Mouse (Mus musculus): ENCODE results near the gene Pitpnb. TPM values are rescaled to one million over a fixed set of nuclear protein-coding genes. Genes with fewer than 3 reads are reported as not detected.
A peak's percentile ranks its signal among the peaks of the same experiment; 100 is the strongest.

Pitpnb gene
- polyA plus RNA-seq, 1 experiment from 2014 or later: 90.9 TPM

DNA sequence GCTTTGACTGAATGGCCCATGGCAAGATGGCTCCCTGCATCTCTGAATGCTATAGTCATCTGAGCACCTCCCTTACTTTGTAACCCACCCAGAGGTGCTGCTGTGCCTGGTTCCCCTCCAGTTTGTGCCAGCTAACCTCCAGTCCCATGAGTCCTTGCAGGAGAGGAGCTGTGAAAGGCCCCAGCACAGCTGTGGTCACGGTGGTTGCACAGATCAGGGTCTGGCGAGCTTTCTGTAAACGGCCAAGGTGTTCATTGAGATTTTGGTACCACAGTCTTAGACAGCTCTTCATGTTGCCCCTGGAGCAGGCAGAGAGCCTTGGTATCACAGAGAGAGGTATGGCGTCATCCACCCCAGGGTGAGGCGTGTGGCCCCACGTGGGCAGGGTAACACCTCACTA is 60.9 kb downstream of the Pitpnb start:
- H3K27ac ChIP-seq (ENCODE audit: low read length): no peak overlapping the region
- H3K36me3 ChIP-seq (ENCODE audit: control insufficient read depth, insufficient read depth, low read length): 0 out of 2 replicates have a peak, but pooled peaks cover 2% of the 10 kb centered on the region
- H3K4me1 ChIP-seq (ENCODE audit: control insufficient read depth, insufficient read depth, low read length): peaks cover 30% of the 10 kb centered on the region
- H3K9ac ChIP-seq (ENCODE audit: low read depth, low read length): no peak overlapping the region
- no peak overlapping the region for H3K4me3 ChIP-seq (ENCODE audit: low read length)
- no peak for ATAC-seq
- no peak overlapping the region for H3K4me2 ChIP-seq (ENCODE audit: low read depth, low read length)
- 89% methylated on average over 6 of the region's 6 CpGs for WGBS
- no peaks in the 10 kb centered on the region for H3K27me3 ChIP-seq (replicated peaks; ENCODE audit: control insufficient read depth, insufficient read depth, low read length)
- H3K9me3 ChIP-seq (ENCODE audit: control insufficient read depth, low read length): no peaks in the 10 kb centered on the region

DNA sequence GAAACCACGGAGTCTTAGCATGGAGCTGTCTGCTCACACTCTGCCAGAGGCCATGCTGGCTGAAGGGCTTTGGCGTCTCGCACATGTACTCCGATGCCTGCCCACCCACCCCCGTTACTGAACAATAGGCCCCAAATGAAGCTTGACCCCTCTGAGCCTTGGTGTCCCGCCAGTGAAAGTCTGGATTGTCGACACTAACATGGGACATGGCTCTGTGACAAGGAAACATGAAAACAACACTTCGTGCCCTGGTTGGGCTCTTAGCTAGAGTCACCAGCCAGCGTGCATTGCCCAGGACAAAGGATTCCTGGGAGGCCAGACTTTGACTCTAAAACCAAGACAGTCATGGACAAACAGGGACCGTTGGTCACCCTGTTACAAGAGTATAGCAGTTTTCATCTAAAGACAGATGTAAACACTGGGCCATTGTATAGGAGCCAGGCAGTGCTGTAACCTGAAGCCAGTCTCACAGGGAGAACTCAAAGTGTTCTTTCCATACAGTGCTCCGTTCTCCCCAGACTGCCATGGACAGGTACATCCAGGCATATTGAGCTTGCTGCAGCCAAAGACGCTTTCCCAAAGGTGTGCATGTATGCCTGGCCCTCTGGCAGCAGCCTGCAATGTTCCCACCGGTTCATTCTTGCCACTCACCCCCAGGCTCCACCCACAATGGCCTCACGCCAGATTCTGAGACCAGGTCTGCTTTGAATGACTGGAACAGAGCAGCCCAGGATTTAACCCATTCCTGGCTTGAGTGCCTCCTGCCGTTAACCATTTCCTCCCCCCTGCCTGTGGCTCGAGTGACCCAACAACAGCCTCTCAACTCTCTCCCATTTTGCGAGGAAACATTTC is 63.0 kb downstream of the Pitpnb start:
- WGBS: 24% methylated on average over 17 of the region's 17 CpGs
- Histone ChIP-seq H3K9me3 (ENCODE audit: control insufficient read depth, low read length) (no peaks in the 10 kb centered on the region), H3K4me3 (ENCODE audit: low read length) (peak overlapping the region; percentile 20), H3K4me2 (ENCODE audit: low read depth, low read length) (peak overlapping the region; percentile 45), H3K9ac (ENCODE audit: low read depth, low read length) (0 out of 2 replicates have a peak overlapping the region, but pooled peaks have one; percentile 23), H3K27me3 (replicated peaks; ENCODE audit: control insufficient read depth, insufficient read depth, low read length) (no peaks in the 10 kb centered on the region), H3K36me3 (ENCODE audit: control insufficient read depth, insufficient read depth, low read length) (no peaks in the 10 kb centered on the region), H3K4me1 (ENCODE audit: control insufficient read depth, insufficient read depth, low read length) (peaks cover 40% of the 10 kb centered on the region), H3K27ac (ENCODE audit: low read length) (peak overlapping the region; percentile 8; the same call in 1 of the 2 replicates)
- peak; percentile 90 for ATAC-seq

DNA sequence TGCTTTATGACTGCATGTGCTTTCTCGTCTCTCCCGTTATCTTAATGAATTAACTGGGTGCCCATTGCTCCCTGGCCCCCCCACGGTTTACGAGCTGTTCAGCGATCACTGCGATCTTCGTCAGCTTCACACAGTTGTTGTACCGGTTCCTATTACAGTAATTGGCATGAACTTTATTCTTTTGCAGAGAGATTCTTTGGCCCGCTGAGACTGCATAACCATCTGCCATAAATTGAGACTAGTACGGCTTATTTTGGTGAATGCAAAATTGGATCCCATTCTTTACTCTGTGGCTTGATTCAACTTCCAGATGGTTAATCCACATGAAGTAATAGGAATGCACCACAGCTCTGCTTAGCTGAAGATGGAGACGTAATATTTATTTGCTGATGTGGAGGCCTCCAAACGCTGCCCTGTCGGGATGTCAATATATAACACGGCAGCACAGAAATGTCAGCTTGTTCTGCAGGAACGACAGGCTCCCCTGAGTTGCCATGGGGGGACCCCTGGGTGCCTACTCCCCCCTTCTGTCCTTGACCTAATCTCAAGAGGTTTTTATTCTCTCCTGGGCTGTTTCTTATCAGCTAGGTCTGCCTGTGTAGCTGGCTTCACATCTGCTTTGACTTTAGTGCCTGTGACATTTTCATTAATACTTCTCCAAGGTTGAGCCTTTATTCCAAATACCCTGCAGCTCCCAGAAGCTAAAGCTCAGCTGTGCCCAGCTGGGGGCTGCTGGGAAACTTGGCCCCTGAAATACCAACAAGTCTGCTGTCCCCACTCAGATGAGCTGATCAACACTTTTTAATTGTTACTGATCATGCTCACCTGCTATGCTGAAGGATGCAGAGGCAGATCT is 63.9 kb downstream of the Pitpnb start:
- 8% methylated on average over 15 of the region's 15 CpGs for WGBS
- Histone ChIP-seq H3K4me2 (ENCODE audit: low read depth, low read length) (peak overlapping the region; percentile 45), H3K9me3 (ENCODE audit: control insufficient read depth, low read length) (no peaks in the 10 kb centered on the region), H3K4me1 (ENCODE audit: control insufficient read depth, insufficient read depth, low read length) (peaks cover 40% of the 10 kb centered on the region), H3K27me3 (replicated peaks; ENCODE audit: control insufficient read depth, insufficient read depth, low read length) (no peaks in the 10 kb centered on the region), H3K36me3 (ENCODE audit: control insufficient read depth, insufficient read depth, low read length) (no peaks in the 10 kb centered on the region), H3K4me3 (ENCODE audit: low read length) (peak overlapping the region; percentile 20), H3K27ac (ENCODE audit: low read length) (no peak overlapping the region), H3K9ac (ENCODE audit: low read depth, low read length) (peak overlapping the region; percentile 23; the same call in 1 of the 2 replicates)
- peak; percentile 67 for ATAC-seq

DNA sequence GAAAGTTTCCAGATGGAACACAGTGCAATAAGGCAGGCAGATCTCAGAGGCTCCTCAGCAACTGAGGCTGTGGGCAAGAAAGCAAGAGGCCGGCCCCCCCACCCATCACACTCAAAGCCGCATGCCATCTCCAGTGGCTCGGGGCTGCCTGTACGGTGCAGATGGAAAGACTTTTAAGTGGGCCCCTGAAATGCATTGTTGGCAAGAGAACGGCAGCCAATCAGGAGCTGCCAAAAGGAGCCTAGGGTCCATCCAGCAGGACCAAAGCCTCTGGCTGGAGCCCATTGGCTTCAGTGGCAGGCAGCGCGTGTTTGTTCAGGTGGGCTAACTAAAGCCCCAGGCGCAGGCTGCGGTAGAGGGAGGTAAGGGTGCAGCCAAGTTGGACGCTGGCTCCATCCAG is 65.2 kb downstream of the Pitpnb start:
- H3K9me3 ChIP-seq (ENCODE audit: control insufficient read depth, low read length): no peaks in the 10 kb centered on the region
- WGBS: 53% methylated on average over 10 of the region's 10 CpGs
- no peak overlapping the region for H3K4me2 ChIP-seq (ENCODE audit: low read depth, low read length)
- no peak overlapping the region for H3K4me3 ChIP-seq (ENCODE audit: low read length)
- H3K4me1 ChIP-seq (ENCODE audit: control insufficient read depth, insufficient read depth, low read length): peaks cover 40% of the 10 kb centered on the region
- H3K9ac ChIP-seq (ENCODE audit: low read depth, low read length): no peak overlapping the region
- no peaks in the 10 kb centered on the region for H3K27me3 ChIP-seq (replicated peaks; ENCODE audit: control insufficient read depth, insufficient read depth, low read length)
- no peak for ATAC-seq
- no peak overlapping the region for H3K27ac ChIP-seq (ENCODE audit: low read length)
- no peaks in the 10 kb centered on the region for H3K36me3 ChIP-seq (ENCODE audit: control insufficient read depth, insufficient read depth, low read length)

DNA sequence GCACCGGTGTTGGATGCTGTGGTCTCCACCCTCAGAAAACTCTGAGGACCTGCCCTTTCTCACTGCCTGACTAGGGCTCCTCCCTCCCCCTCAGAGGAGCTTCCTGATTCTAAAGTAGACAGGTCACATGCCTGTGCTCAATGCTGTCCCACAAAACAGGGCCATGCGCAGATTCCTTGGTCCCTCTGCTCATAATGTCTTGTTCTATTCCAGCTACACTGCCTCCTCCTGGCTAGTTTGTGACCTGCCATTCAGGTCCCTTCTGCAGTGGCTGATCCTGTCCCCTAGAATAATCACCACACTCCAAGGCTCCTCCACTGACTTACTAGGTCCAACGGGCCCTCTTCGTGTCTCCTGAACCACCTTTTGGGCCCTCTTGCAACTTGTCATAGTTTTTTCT is 65.6 kb downstream of the Pitpnb start:
- WGBS: 68% methylated on average over 4 of the region's 4 CpGs
- H3K27ac ChIP-seq (ENCODE audit: low read length): no peak overlapping the region

DNA sequence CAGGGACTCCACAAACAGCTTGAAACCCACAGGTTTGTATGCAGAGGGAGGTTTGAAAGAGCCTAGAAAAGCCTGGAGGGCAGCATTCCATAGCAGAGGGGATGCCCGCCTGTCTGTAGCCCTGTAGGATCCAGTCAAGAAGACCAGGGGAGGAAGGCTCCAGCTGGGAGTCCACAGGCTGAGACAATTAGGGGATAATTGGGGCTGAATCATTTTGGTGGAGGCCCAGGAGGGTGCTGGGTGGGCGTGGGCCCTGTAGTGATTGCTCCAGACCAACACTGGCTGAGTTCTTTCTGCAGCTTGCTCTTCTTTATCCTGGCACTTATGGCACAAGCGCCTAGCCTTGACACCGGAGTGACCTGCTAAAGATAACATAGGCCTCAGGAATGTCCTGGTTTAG is 67.9 kb downstream of the Pitpnb start:
- no peak overlapping the region for H3K27ac ChIP-seq (ENCODE audit: low read length)
- peaks cover 38% of the 10 kb centered on the region for H3K4me1 ChIP-seq (ENCODE audit: control insufficient read depth, insufficient read depth, low read length)
- H3K36me3 ChIP-seq (ENCODE audit: control insufficient read depth, insufficient read depth, low read length): no peaks in the 10 kb centered on the region
- H3K4me2 ChIP-seq (ENCODE audit: low read depth, low read length): no peak overlapping the region
- 63% methylated on average over 4 of the region's 4 CpGs for WGBS
- no peak for ATAC-seq
- no peak overlapping the region for H3K9ac ChIP-seq (ENCODE audit: low read depth, low read length)
- H3K4me3 ChIP-seq (ENCODE audit: low read length): no peak overlapping the region
- no peaks in the 10 kb centered on the region for H3K27me3 ChIP-seq (replicated peaks; ENCODE audit: control insufficient read depth, insufficient read depth, low read length)
- H3K9me3 ChIP-seq (ENCODE audit: control insufficient read depth, low read length): no peaks in the 10 kb centered on the region

More for the DNA sequence above, 65.6 kb downstream of the Pitpnb start:
- no peak overlapping the region for H3K4me3 ChIP-seq (ENCODE audit: low read length)
- H3K36me3 ChIP-seq (ENCODE audit: control insufficient read depth, insufficient read depth, low read length): no peaks in the 10 kb centered on the region
- no peak overlapping the region for H3K9ac ChIP-seq (ENCODE audit: low read depth, low read length)
- H3K4me2 ChIP-seq (ENCODE audit: low read depth, low read length): no peak overlapping the region
- no peaks in the 10 kb centered on the region for H3K9me3 ChIP-seq (ENCODE audit: control insufficient read depth, low read length)
- no peak for ATAC-seq
- peaks cover 40% of the 10 kb centered on the region for H3K4me1 ChIP-seq (ENCODE audit: control insufficient read depth, insufficient read depth, low read length)
- H3K27me3 ChIP-seq (replicated peaks; ENCODE audit: control insufficient read depth, insufficient read depth, low read length): no peaks in the 10 kb centered on the region

DNA sequence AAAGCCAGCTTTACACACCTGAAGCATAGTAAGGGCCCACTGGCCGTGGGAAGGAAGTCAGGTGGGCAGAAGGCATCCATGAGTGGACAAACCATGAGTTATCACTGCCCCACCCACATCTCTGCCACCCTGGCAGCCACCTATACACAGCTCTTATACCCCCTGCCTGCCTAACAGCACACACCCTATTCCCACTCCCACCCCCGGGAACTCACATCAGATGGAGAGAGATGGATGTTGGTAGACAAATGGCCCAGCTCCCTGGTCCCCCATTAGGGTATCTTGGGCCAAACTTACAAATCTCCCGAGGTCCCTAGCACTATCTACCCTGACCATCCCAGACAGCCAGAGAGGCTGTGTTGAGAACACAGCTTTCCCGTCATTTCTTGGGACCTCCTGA is 68.7 kb downstream of the Pitpnb start:
- 80% methylated on average over 4 of the region's 4 CpGs for WGBS
- H3K4me2 ChIP-seq (ENCODE audit: low read depth, low read length): no peak overlapping the region
- ATAC-seq: no peak
- no peaks in the 10 kb centered on the region for H3K27me3 ChIP-seq (replicated peaks; ENCODE audit: control insufficient read depth, insufficient read depth, low read length)
- H3K4me1 ChIP-seq (ENCODE audit: control insufficient read depth, insufficient read depth, low read length): peaks cover 30% of the 10 kb centered on the region
- H3K36me3 ChIP-seq (ENCODE audit: control insufficient read depth, insufficient read depth, low read length): no peaks in the 10 kb centered on the region
- no peaks in the 10 kb centered on the region for H3K9me3 ChIP-seq (ENCODE audit: control insufficient read depth, low read length)
- no peak overlapping the region for H3K4me3 ChIP-seq (ENCODE audit: low read length)
- H3K27ac ChIP-seq (ENCODE audit: low read length): no peak overlapping the region
- H3K9ac ChIP-seq (ENCODE audit: low read depth, low read length): no peak overlapping the region

DNA sequence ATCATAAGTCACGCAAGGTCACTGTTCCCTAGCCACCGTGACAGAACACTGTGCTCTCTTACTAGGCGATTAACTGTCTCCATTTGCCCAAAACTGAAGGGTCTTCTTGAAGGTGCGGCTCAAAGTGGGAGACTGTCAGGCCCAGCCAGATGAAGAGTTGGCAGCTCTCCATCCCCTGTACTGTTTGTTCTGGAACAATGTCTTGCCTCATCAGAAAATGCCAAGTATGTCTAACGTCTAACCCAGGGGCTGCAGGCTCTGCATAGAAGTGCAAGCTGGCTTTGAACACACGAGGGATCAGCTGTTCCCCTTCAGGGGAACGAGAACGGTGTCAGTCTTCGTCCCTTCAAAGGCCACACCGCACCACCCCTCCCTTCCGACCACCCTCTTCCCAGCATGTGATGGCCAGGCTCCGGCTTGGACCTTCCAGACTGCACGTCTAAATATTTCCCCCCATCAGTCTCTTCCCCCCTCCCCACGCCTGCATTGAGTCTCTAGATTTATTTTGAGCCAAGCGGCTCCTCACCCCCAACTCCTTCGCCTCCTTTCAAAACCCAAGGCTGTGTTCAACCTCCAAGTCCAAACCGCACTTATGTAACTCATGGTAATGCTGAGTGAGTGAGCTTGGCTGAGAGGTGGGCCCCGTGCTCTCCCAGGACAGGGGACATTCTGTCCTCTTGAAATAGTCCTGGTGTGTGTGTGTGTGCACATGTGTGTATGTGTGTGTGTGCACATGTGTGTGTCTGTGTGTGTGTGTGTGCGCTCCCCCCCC is 71.5 kb downstream of the Pitpnb start:
- WGBS: 62% methylated on average over 19 of the region's 19 CpGs
- Histone ChIP-seq H3K9ac (ENCODE audit: low read depth, low read length) (no peak overlapping the region), H3K4me1 (ENCODE audit: control insufficient read depth, insufficient read depth, low read length) (peaks cover 7% of the 10 kb centered on the region; the same call in 1 of the 2 replicates), H3K9me3 (ENCODE audit: control insufficient read depth, low read length) (no peaks in the 10 kb centered on the region), H3K4me2 (ENCODE audit: low read depth, low read length) (no peak overlapping the region), H3K27ac (ENCODE audit: low read length) (no peak overlapping the region), H3K4me3 (ENCODE audit: low read length) (no peak overlapping the region), H3K36me3 (ENCODE audit: control insufficient read depth, insufficient read depth, low read length) (no peaks in the 10 kb centered on the region), H3K27me3 (replicated peaks; ENCODE audit: control insufficient read depth, insufficient read depth, low read length) (no peaks in the 10 kb centered on the region)
- no peak for ATAC-seq

DNA sequence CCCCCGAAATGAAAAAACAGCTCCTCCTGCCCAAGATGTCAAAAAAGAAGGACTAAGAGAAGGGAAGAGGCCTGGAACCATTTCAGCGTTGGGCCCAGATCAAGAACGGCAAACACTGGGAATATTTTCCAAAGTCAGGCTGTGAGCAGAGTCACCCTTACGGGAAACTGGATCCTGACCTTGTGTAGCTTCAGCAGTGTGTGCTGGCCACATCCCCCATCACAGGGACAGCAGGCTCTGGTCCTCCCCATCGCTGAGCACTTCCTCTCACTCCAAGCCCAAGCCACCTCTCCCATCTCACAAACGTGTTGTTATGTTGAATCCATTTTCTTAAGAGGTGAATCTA is 72.1 kb downstream of the Pitpnb start:
- no peak for ATAC-seq
- H3K4me1 ChIP-seq (ENCODE audit: control insufficient read depth, insufficient read depth, low read length): peaks cover 4% of the 10 kb centered on the region; the same call in 1 of the 2 replicates
- WGBS: 80% methylated on average over 6 of the region's 6 CpGs

More for the DNA sequence above, 72.1 kb downstream of the Pitpnb start:
- H3K27me3 ChIP-seq (replicated peaks; ENCODE audit: control insufficient read depth, insufficient read depth, low read length): no peaks in the 10 kb centered on the region
- H3K4me3 ChIP-seq (ENCODE audit: low read length): no peak overlapping the region
- H3K9me3 ChIP-seq (ENCODE audit: control insufficient read depth, low read length): no peaks in the 10 kb centered on the region
- H3K27ac ChIP-seq (ENCODE audit: low read length): no peak overlapping the region
- no peak overlapping the region for H3K9ac ChIP-seq (ENCODE audit: low read depth, low read length)
- no peaks in the 10 kb centered on the region for H3K36me3 ChIP-seq (ENCODE audit: control insufficient read depth, insufficient read depth, low read length)
- no peak overlapping the region for H3K4me2 ChIP-seq (ENCODE audit: low read depth, low read length)

Data from intestine, embryonic 16.5 days (tissue).